Mouse (Mus musculus) mouse trophoblast stem cell (cell line): Measurements from ENCODE around the gene Fam43b.

Experiments
- in situ Hi-C, 2 experiments: fragments of 300-500 bp; cut with MseI, MboI; formaldehyde crosslinking; loops; 2 replicates in 1 of 2; 3 replicates in 1 of 2; pipeline ENCODE4 v1.15.1; 2025

Fam43b gene

DNA sequence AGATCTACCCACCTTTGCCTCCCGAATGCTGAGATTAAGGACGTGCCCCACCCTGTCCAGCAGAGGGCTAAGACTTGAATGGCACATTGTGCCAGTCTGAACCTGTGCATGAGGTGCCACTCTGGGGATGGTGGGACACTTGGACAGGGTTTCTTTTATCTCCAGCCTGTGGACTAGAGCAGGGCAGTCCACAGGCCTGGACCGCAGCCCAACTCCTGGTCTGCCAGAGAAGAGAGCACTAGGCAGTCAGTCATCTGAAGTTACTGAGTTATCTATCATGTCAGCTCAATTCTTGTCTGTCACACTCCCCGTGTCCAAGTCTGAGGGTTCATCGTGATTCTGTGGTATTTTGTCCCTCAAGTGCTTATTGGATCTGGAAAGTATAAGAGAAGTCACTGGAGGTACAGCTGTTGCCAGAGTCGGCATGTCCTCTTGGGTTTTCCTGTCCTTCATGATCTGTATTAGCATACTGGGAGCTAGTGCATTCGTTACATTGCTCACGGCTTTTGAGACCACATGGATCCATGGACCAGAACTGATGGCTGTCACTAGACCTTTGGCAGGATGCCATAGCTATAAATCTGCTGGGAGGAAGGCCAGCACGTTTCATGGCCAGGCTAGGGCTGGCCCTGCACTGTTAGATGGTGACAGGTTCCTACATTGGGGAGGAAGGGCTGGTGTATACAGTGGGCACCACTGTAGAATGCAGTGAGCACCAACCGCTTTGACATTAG is 42.7 kb downstream of the Fam43b start:
- in situ Hi-C loops: no loop called here

DNA sequence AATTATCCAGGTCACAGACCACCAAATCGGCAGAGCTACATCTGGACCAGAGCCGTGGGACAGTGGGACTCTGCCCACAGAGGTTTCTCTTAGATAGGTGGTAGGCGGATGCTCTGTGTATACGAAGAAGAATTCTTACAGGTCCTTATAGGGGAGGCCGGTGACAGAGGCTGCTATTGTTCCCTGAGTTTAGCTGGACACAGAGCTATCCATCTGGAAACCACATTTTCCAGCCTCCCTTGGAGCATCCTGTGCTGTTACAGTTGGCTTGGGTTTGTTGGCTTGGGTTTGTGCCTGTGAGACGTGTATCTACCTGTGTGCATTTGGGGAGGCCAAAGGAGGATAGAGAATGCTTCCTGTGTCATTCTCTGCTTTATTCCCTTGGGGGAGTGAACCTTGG is 43.6 kb downstream of the Fam43b start:
- in situ Hi-C loops: no loop called here

- in situ Hi-C loops: no loop called here
Observed at GRCm38 (mm10) chr4:138351821-138352220, 44.5 kb downstream of the Fam43b start.

DNA sequence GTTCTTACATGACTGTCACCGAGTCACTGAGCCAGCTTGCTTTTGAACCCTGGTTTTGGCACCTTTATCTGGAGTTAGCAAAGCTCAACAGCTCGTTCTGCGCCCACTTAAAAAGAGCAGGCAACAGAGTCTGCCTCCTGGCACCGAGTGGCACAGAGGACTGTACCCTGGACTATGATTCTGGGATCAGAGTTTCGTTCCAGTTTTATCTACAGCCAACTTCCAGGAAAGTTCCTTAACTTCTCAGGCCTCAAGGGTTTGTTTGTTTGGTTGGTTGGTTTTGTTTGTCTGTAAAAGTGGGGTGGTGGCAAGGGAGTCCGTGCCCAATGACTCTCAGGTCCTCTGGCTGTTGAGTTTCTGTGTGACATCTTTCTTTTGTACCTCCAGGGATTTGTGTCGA is 47.6 kb downstream of the Fam43b start:
- in situ Hi-C loops: no loop called here

DNA sequence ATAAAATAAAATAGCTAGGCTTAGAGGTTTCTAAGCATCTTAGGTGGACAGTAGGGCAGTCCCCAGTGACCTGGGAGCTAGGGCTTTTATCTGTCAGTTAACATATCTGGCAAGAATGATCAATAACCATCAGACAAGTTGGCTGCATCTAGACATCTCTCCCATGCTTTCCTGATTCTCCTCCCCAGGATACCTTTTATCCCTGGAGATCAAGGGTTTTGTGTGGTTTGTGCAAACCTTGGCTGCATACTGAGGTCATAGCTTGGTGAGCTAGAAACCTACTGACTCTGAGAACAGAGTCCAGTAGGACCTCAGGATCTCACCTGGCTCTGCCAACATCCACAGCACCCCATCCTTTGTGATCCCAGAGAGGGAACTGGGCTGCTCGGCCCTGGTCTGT is 49.0 kb downstream of the Fam43b start:
- in situ Hi-C loops: no loop called here

- in situ Hi-C loops: no loop called here
Observed at GRCm38 (mm10) chr4:138344891-138345545, 51.3 kb downstream of the Fam43b start.
